Mouse (Mus musculus): ENCODE measurements around the gene Rai1. TPM values are rescaled to one million over a fixed set of nuclear protein-coding genes. Genes with fewer than 3 reads are reported as not detected.

Gene Rai1
- total and polyA plus RNA-seq, 3 experiments = 26.3 to 101 (median 56.7) TPM

GRCm38 (mm10) chr11:60127048-60127447, 22.2 kb downstream of the Rai1 start:
- TF ChIP-seq ETS1 (IDR thresholded peaks at IDR 0.05; ENCODE audit: low read depth, low read length) (no peak), POLR2AphosphoS5 (IDR thresholded peaks at IDR 0.05; ENCODE audit: borderline replicate concordance, low read depth, low read length) (no peak), USF2 (IDR thresholded peaks at IDR 0.05; ENCODE audit: borderline replicate concordance in 1 of 2, insufficient read depth in 1 of 2, low read depth in 1 of 2, low read length in 2 of 2) (no peak), MEF2A (IDR thresholded peaks at IDR 0.05; ENCODE audit: extremely low read depth, insufficient replicate concordance, low read depth, low read length, poor library complexity, severe bottlenecking) (no peak), ELF1 (IDR thresholded peaks at IDR 0.05; ENCODE audit: low read depth, low read length) (no peak), NRF1 (IDR thresholded peaks at IDR 0.05; ENCODE audit: insufficient read depth, low read depth, low read length, poor library complexity, severe bottlenecking) (no peak), E2F4 (IDR thresholded peaks at IDR 0.05; ENCODE audit: borderline replicate concordance, low read depth, low read length) (no peak), TAL1 (IDR thresholded peaks at IDR 0.05; ENCODE audit: low read length) (no peak), BHLHE40 (IDR thresholded peaks at IDR 0.05; ENCODE audit: borderline replicate concordance, low read depth, low read length) (no peak), TBP (IDR thresholded peaks at IDR 0.05; ENCODE audit: low read depth, low read length) (no peak), MAX (IDR thresholded peaks at IDR 0.05; ENCODE audit: low read length) (no peak), ZC3H11A (IDR thresholded peaks at IDR 0.05; ENCODE audit: low read depth, low read length) (no peak), JUND (IDR thresholded peaks at IDR 0.05; ENCODE audit: low read depth, low read length) (no peak), USF1 (IDR thresholded peaks at IDR 0.05; ENCODE audit: low read depth, low read length) (no peak), RAD21 (IDR thresholded peaks at IDR 0.05; ENCODE audit: low read depth, low read length) (no peak), GATA1 (IDR thresholded peaks at IDR 0.05; ENCODE audit: low read depth, low read length) (no peak), MAFK (IDR thresholded peaks at IDR 0.05; ENCODE audit: borderline replicate concordance, low read depth, low read length) (no peak), MAZ (IDR thresholded peaks at IDR 0.05; ENCODE audit: low read depth, low read length) (no peak)
- Histone ChIP-seq H3K9me3 (replicated peaks; ENCODE audit: insufficient read depth, low read length) (no peaks in the 10 kb centered on the region), H3K36me3 (ENCODE audit: control insufficient read depth in 1 of 2, insufficient read depth in 2 of 2, low read length in 2 of 2) (peaks cover 5 to 17% of the 10 kb centered on the region in 2 experiments; a peak in 3 of 4 replicates), H3K4me1 (ENCODE audit: control insufficient read depth in 1 of 2, insufficient read depth in 2 of 2, low read length in 2 of 2) (peaks cover 3 to 8% of the 10 kb centered on the region in 2 experiments; a peak in 2 of 4 replicates), H3K27me3 (ENCODE audit: control insufficient read depth in 1 of 2, insufficient read depth in 2 of 2, low read length in 2 of 2) (no peaks in the 10 kb centered on the region), H3K79me2 (ENCODE audit: control insufficient read depth, insufficient read depth, low read length, poor library complexity) (peaks cover 75% of the 10 kb centered on the region), H3K4me3 (ENCODE audit: control insufficient read depth in 1 of 2, insufficient read depth in 1 of 2, low read depth in 2 of 2, low read length in 2 of 2) (no peak overlapping the region), H3K27ac (ENCODE audit: control insufficient read depth, low read depth, low read length) (no peak overlapping the region), H3K9ac (ENCODE audit: control insufficient read depth, low read depth, low read length, poor library complexity, severe bottlenecking) (no peak overlapping the region)
- DNase-seq (ENCODE audit: low read depth, low spot score) = no peak

- H3K27me3 ChIP-seq (ENCODE audit: control insufficient read depth in 1 of 2, insufficient read depth in 2 of 2, low read length in 2 of 2) = no peaks in the 10 kb centered on the region
- H3K4me1 ChIP-seq (ENCODE audit: control insufficient read depth in 1 of 2, insufficient read depth in 2 of 2, low read length in 2 of 2) = peaks cover 3 to 8% of the 10 kb centered on the region in 2 experiments; a peak in 2 of 4 replicates
- peaks cover 5 to 17% of the 10 kb centered on the region in 2 experiments; a peak in 3 of 4 replicates for H3K36me3 ChIP-seq (ENCODE audit: control insufficient read depth in 1 of 2, insufficient read depth in 2 of 2, low read length in 2 of 2)
- no peak for DNase-seq (ENCODE audit: low read depth, low spot score)
- no peak overlapping the region for H3K9ac ChIP-seq (ENCODE audit: control insufficient read depth, low read depth, low read length, poor library complexity, severe bottlenecking)
- no peak overlapping the region for H3K4me3 ChIP-seq (ENCODE audit: control insufficient read depth in 1 of 2, insufficient read depth in 1 of 2, low read depth in 2 of 2, low read length in 2 of 2)
- no peak for TF ChIP-seq CHD1 (IDR thresholded peaks at IDR 0.05; ENCODE audit: low read depth, low read length)
- no peak for TF ChIP-seq RAD21 (IDR thresholded peaks at IDR 0.05; ENCODE audit: low read depth, low read length)
- peaks cover 69% of the 10 kb centered on the region for H3K79me2 ChIP-seq (ENCODE audit: control insufficient read depth, insufficient read depth, low read length, poor library complexity)
- no peak overlapping the region for H3K27ac ChIP-seq (ENCODE audit: control insufficient read depth, low read depth, low read length)
- no peaks in the 10 kb centered on the region for H3K9me3 ChIP-seq (replicated peaks; ENCODE audit: insufficient read depth, low read length)
Measured at GRCm38 (mm10) chr11:60127863-60128512, 23.2 kb downstream of the Rai1 start.

Data from MEL (cell line).